Mouse (Mus musculus) forebrain, embryonic 12.5 days (tissue): ENCODE results near the gene Map3k6. TPM values are rescaled to one million over a fixed set of nuclear protein-coding genes. Genes with fewer than 3 reads are reported as not detected.

Source experiments
- ATAC-seq: fragments of 200-750 bp; cut with Nextera tagmentation; 2 replicates; pipeline ENCODE4 v1.8.0; 2017; ENCODE audit warnings: moderate TSS enrichment; ENCODE audit not compliant: low FRiP score
- H3K27ac ChIP-seq: fragments of 300-500 bp; sonication (generic); 2 replicates; pipeline ENCODE4 v1.5.1; 2016; ENCODE audit warnings: mild to moderate bottlenecking
- H3K27me3 ChIP-seq: fragments of 300-500 bp; sonication (generic); 2 replicates; pipeline ENCODE4 v1.6.1; 2016; ENCODE audit warnings: mild to moderate bottlenecking
- H3K36me3 ChIP-seq: fragments of 300-500 bp; sonication (generic); replicated peaks from 2 replicates; pipeline ENCODE4 v1.6.1; 2016; ENCODE audit warnings: mild to moderate bottlenecking
- H3K4me1 ChIP-seq: fragments of 300-500 bp; sonication (generic); 2 replicates; pipeline ENCODE4 v1.6.1; 2016
- H3K4me2 ChIP-seq: fragments of 300-500 bp; sonication (generic); 2 replicates; pipeline ENCODE4 v1.6.1; 2016; ENCODE audit warnings: mild to moderate bottlenecking, moderate library complexity
- H3K4me3 ChIP-seq: fragments of 300-500 bp; sonication (generic); replicated peaks from 2 replicates; pipeline ENCODE4 v1.5.1; 2016; ENCODE audit warnings: mild to moderate bottlenecking
- H3K9ac ChIP-seq: fragments of 300-500 bp; sonication (generic); 2 replicates; pipeline ENCODE4 v1.6.1; 2016; ENCODE audit warnings: mild to moderate bottlenecking
- H3K9me3 ChIP-seq: fragments of 300-500 bp; sonication (generic); 2 replicates; pipeline ENCODE4 v1.6.1; 2016
- WGBS: fragments of 180-500 bp; shearing (Covaris S2); methylation state at CpG from one replicate; pipeline ENCODE4 v1.1.7; 2016; 5-methylcytosine and 5-hydroxymethylcytosine counted together
- polyA plus RNA-seq: library from polyadenylated mRNA; unstranded; fragments of >200 nt; fragmentation: Nextera tagmentation; extraction: Ambion mirVana; gene quantifications from 2 replicates; pipeline ENCODE4 v1.2.1, GENCODE M21; 2016

Gene Map3k6
- 1.3 TPM in 2 replicates for polyA plus RNA-seq

- no peak for ATAC-seq
Observed at GRCm38 (mm10) chr4:133240490-133240921, at the start of gene Map3k6. TSS of gene Map3k6 (plus strand) at chr4:133240818.

GRCm38 (mm10) chr4:133194482-133194881 lies 46.1 kb upstream of the Map3k6 start:
- H3K9me3 ChIP-seq = no peaks in the 10 kb centered on the region
- H3K36me3 ChIP-seq = peaks cover 71% of the 10 kb centered on the region
- H3K4me3 ChIP-seq = no peak overlapping the region
- peaks cover 39% of the 10 kb centered on the region for H3K4me1 ChIP-seq
- no peak for ATAC-seq
- no peak overlapping the region for H3K4me2 ChIP-seq
- no peak overlapping the region for H3K27ac ChIP-seq
- WGBS = 88% methylated on average over 11 of the region's 11 CpGs
- H3K27me3 ChIP-seq = no peaks in the 10 kb centered on the region
- H3K9ac ChIP-seq = no peak overlapping the region

More at GRCm38 (mm10) chr4:133240490-133240921, at the start of gene Map3k6:
- 5% methylated on average over 16 of the region's 16 CpGs for WGBS
- no peaks in the 10 kb centered on the region for H3K9me3 ChIP-seq
- peaks cover 10% of the 10 kb centered on the region for H3K4me1 ChIP-seq
- peak within 1 kb of the TSS; percentile 55 for H3K4me3 ChIP-seq
- peak within 1 kb of the TSS; percentile 62 for H3K9ac ChIP-seq
- H3K27me3 ChIP-seq = peaks cover 69% of the 10 kb centered on the region
- peak within 1 kb of the TSS; percentile 25; the same call in 1 of the 2 replicates for H3K27ac ChIP-seq
- H3K4me2 ChIP-seq = peak within 1 kb of the TSS; percentile 92
- no peaks in the 10 kb centered on the region for H3K36me3 ChIP-seq

GRCm38 (mm10) chr4:133195014-133195413 lies 45.6 kb upstream of the Map3k6 start:
- Histone ChIP-seq H3K36me3 (peaks cover 66% of the 10 kb centered on the region), H3K27ac (no peak overlapping the region), H3K4me2 (no peak overlapping the region), H3K4me3 (no peak overlapping the region), H3K9ac (no peak overlapping the region), H3K27me3 (no peaks in the 10 kb centered on the region), H3K4me1 (peaks cover 40% of the 10 kb centered on the region), H3K9me3 (no peaks in the 10 kb centered on the region)
- no peak for ATAC-seq
- WGBS = 70% methylated on average over 4 of the region's 4 CpGs

- H3K27me3 ChIP-seq = no peaks in the 10 kb centered on the region
- H3K9me3 ChIP-seq = no peaks in the 10 kb centered on the region
- H3K27ac ChIP-seq = peak overlapping the region; percentile 90
- no peak for ATAC-seq
- peaks cover 55% of the 10 kb centered on the region for H3K36me3 ChIP-seq
- WGBS = 89% methylated on average over 2 of the region's 2 CpGs
- H3K4me3 ChIP-seq = no peak overlapping the region
- H3K4me1 ChIP-seq = peaks cover 52% of the 10 kb centered on the region
- no peak overlapping the region for H3K4me2 ChIP-seq
- no peak overlapping the region for H3K9ac ChIP-seq
Observed at GRCm38 (mm10) chr4:133196136-133196535, 44.5 kb upstream of the Map3k6 start.

GRCm38 (mm10) chr4:133196852-133197251 lies 43.8 kb upstream of the Map3k6 start:
- Histone ChIP-seq H3K9me3 (no peaks in the 10 kb centered on the region), H3K4me2 (no peak overlapping the region), H3K36me3 (peaks cover 48% of the 10 kb centered on the region), H3K4me1 (peaks cover 55% of the 10 kb centered on the region), H3K4me3 (no peak overlapping the region), H3K9ac (peak overlapping the region; percentile 29; the same call in 1 of the 2 replicates), H3K27me3 (no peaks in the 10 kb centered on the region), H3K27ac (peak overlapping the region; percentile 90)
- WGBS = 12% methylated on average over 7 of the region's 7 CpGs
- ATAC-seq = peak; percentile 27; the same call in 1 of the 2 replicates

GRCm38 (mm10) chr4:133197355-133197754 lies 43.3 kb upstream of the Map3k6 start:
- H3K9ac ChIP-seq = peak overlapping the region; percentile 29; the same call in 1 of the 2 replicates
- WGBS = 2% methylated on average over 5 of the region's 5 CpGs
- H3K9me3 ChIP-seq = no peaks in the 10 kb centered on the region
- H3K4me3 ChIP-seq = no peak overlapping the region
- peak overlapping the region; percentile 90 for H3K27ac ChIP-seq
- peaks cover 44% of the 10 kb centered on the region for H3K36me3 ChIP-seq
- H3K4me2 ChIP-seq = no peak overlapping the region
- peak; percentile 17; the same call in 1 of the 2 replicates for ATAC-seq
- H3K27me3 ChIP-seq = no peaks in the 10 kb centered on the region
- peaks cover 55% of the 10 kb centered on the region for H3K4me1 ChIP-seq

GRCm38 (mm10) chr4:133197801-133198286 lies 42.8 kb upstream of the Map3k6 start:
- Histone ChIP-seq H3K4me1 (peaks cover 55% of the 10 kb centered on the region), H3K36me3 (peaks cover 39% of the 10 kb centered on the region), H3K27ac (peak overlapping the region; percentile 90), H3K4me3 (no peak overlapping the region), H3K27me3 (no peaks in the 10 kb centered on the region), H3K4me2 (no peak overlapping the region), H3K9ac (peak overlapping the region; percentile 29; the same call in 1 of the 2 replicates), H3K9me3 (no peaks in the 10 kb centered on the region)
- WGBS = 10% methylated on average over 13 of the region's 13 CpGs
- ATAC-seq = peak; percentile 72

GRCm38 (mm10) chr4:133198337-133199180 lies 42.1 kb upstream of the Map3k6 start:
- H3K27ac ChIP-seq = peak overlapping the region; percentile 90
- 11% methylated on average over 19 of the region's 19 CpGs for WGBS
- H3K4me3 ChIP-seq = no peak overlapping the region
- no peak overlapping the region for H3K4me2 ChIP-seq
- no peaks in the 10 kb centered on the region for H3K9me3 ChIP-seq
- H3K36me3 ChIP-seq = peaks cover 32% of the 10 kb centered on the region
- ATAC-seq = 0 out of 2 replicates have a peak, but pooled peaks have one; percentile 24
- peaks cover 59% of the 10 kb centered on the region for H3K4me1 ChIP-seq
- H3K9ac ChIP-seq = 0 out of 2 replicates have a peak overlapping the region, but pooled peaks have one; percentile 17
- H3K27me3 ChIP-seq = no peaks in the 10 kb centered on the region

- no peaks in the 10 kb centered on the region for H3K9me3 ChIP-seq
- no peaks in the 10 kb centered on the region for H3K27me3 ChIP-seq
- no peak for ATAC-seq
- no peak overlapping the region for H3K4me2 ChIP-seq
- peaks cover 21% of the 10 kb centered on the region for H3K36me3 ChIP-seq
- no peak overlapping the region for H3K9ac ChIP-seq
- 0 out of 2 replicates have a peak overlapping the region, but pooled peaks have one; percentile 1 for H3K27ac ChIP-seq
- peaks cover 68% of the 10 kb centered on the region for H3K4me1 ChIP-seq
- no peak overlapping the region for H3K4me3 ChIP-seq
- WGBS = 76% methylated on average over 6 of the region's 6 CpGs
Observed at GRCm38 (mm10) chr4:133199743-133200142, 40.9 kb upstream of the Map3k6 start.

- 49% methylated on average over 21 of the region's 21 CpGs for WGBS
- peaks cover 72% of the 10 kb centered on the region for H3K4me1 ChIP-seq
- no peak overlapping the region for H3K4me3 ChIP-seq
- H3K27ac ChIP-seq = 0 out of 2 replicates have a peak overlapping the region, but pooled peaks have one; percentile 8
- peaks cover 15% of the 10 kb centered on the region for H3K36me3 ChIP-seq
- no peaks in the 10 kb centered on the region for H3K27me3 ChIP-seq
- no peak overlapping the region for H3K4me2 ChIP-seq
- ATAC-seq = no peak
- H3K9me3 ChIP-seq = no peaks in the 10 kb centered on the region
- no peak overlapping the region for H3K9ac ChIP-seq
Observed at GRCm38 (mm10) chr4:133200343-133200742, 40.3 kb upstream of the Map3k6 start.

- H3K4me3 ChIP-seq = no peak overlapping the region
- H3K9me3 ChIP-seq = no peaks in the 10 kb centered on the region
- H3K27ac ChIP-seq = 0 out of 2 replicates have a peak overlapping the region, but pooled peaks have one; percentile 36
- H3K36me3 ChIP-seq = peaks cover 6% of the 10 kb centered on the region
- no peaks in the 10 kb centered on the region for H3K27me3 ChIP-seq
- H3K4me1 ChIP-seq = peaks cover 70% of the 10 kb centered on the region
- ATAC-seq = no peak
- WGBS = 75% methylated on average over 8 of the region's 8 CpGs
- H3K9ac ChIP-seq = peak overlapping the region; percentile 12; the same call in 1 of the 2 replicates
- H3K4me2 ChIP-seq = no peak overlapping the region
Observed at GRCm38 (mm10) chr4:133201006-133201771, 39.4 kb upstream of the Map3k6 start.

- H3K4me1 ChIP-seq = peaks cover 59% of the 10 kb centered on the region
Observed at GRCm38 (mm10) chr4:133202254-133202653, 38.4 kb upstream of the Map3k6 start.

More at GRCm38 (mm10) chr4:133202254-133202653, 38.4 kb upstream of the Map3k6 start:
- no peaks in the 10 kb centered on the region for H3K36me3 ChIP-seq
- no peak overlapping the region for H3K9ac ChIP-seq
- ATAC-seq = no peak
- H3K27me3 ChIP-seq = no peaks in the 10 kb centered on the region
- H3K4me2 ChIP-seq = no peak overlapping the region
- no peak overlapping the region for H3K27ac ChIP-seq
- no peaks in the 10 kb centered on the region for H3K9me3 ChIP-seq
- H3K4me3 ChIP-seq = no peak overlapping the region
- WGBS = 91% methylated on average over 3 of the region's 3 CpGs
